Mouse (Mus musculus) kidney, postnatal 14 days (tissue): ENCODE measurements around the gene Exoc3l4.

Experiments used
- DNase-seq: peaks from one replicate; pipeline ENCODE4 v3.0.0; 2022; ENCODE audit warnings: mixed read lengths

Exoc3l4 gene

DNA sequence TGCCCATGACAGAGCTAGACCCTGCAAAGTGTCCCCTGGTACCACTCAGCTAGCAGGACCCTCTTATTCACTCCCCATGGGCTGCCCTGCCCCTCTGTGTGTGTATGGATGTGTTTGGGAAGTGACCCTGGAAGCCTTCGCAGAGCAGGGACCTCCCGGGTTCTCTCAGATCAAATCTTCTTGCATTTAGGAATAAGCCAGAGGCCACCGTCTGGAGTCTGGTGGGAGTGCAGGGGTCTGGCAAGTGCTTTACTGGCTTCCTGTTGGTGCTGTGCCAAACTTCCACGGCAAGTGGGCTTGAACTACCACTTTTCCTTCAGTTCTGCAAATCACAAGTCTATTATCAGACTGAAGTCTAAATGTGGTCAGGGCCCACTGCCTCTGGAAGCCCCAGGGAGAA is 37.2 kb downstream of the Exoc3l4 start:
- no peak for DNase-seq

DNA sequence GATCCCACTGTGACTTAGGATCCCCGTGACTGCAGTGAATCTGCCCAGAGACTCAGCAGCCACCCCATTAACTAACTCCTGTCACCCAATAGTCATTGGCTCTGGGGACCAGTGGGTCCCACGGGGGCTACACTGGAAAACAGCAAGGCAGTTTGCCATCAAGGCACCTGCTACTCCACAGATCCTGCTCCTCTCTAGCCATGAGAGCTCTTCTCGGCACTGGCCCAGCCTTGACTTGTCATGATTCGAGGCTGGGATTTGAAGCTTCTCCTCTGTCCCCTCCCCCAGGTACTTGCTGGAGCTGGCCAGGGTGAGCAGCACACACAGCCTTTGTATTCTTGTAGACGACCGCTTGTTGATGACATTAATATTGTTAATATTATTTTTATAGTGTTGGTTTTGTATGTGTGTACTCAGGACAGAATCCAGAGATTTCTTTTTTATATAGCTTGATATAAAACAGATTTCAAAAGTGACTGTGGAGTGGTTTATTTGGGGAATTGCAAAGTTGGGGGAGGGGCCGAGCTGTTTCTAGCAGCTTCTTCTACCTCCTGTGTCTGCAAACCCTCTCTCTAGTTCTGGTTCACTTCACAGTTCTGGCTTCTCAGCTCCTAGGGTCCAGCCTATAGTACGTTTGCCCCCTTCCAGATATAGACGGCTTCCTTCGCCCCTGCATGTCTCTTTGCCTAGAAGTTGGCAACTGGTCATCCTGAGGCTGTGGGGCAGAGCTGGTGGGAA is 37.9 kb downstream of the Exoc3l4 start:
- no peak for DNase-seq

GRCm38 (mm10) chr12:111455311-111455846 is 38.6 kb downstream of the Exoc3l4 start:
- no peak for DNase-seq

DNA sequence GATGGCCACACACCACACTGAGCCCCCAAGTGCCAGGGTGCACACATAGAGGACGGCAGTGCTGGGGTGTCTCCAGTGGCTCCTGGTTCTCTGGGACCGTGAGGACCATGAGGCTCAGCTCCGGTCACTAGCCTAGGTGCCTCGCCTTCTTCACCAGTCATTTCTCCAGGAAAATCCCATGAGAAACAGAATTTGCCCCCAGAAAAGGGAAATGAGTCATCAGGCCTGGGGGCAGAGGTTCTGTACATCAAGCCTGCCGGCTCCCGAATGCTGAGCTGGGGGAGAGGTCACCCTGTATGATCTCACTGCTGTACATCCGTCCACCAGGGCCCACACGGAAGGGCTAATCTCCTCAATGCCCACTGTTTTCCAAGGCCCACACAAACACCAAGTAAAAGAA is 39.0 kb downstream of the Exoc3l4 start:
- no peak for DNase-seq

DNA sequence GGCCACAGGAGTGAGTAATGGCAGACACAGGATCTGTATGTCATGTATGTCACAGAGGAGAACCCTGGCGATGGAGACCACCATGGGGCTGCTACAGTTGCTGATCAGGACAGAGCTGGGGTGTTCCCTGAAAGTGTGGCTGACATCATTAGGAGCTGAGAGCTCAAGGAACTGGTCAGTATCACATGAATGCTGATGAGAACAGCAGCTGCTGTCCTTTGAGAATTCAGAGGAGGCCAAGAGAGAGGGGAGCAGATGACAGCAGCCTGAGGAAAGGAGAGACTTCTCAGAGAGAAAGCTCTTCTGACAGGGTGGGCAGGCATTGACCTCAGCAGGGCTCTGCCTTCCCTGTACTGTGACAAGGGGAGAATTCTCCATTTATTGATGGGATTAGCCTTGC is 40.9 kb downstream of the Exoc3l4 start:
- no peak for DNase-seq

GRCm38 (mm10) chr12:111463570-111463969 is 46.8 kb downstream of the Exoc3l4 start:
- DNase-seq, result no peak

DNA sequence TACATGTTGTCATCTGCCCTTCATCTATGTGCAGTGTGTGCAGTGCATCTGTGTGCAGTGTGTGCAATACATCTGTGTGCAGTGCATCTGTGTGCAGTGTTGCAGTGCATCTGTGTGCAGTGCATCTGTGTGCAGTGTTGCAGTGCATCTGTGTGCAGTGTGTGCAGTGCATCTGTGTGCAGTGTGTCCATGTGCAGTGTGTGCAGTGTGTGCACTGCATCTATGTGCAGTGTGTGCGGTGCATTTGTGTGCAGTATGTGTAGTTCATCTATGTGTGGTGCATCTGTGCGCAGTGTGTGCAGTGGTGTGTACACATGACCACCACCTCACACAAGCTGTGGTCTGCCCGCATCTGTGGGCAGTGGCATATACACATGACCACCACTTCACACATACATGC is 49.6 kb downstream of the Exoc3l4 start:
- no peak for DNase-seq

- no peak for DNase-seq
Measured at GRCm38 (mm10) chr12:111468206-111468605, 51.4 kb downstream of the Exoc3l4 start.

- DNase-seq, result peak; percentile 83
Measured at GRCm38 (mm10) chr12:111469507-111469906, 52.7 kb downstream of the Exoc3l4 start.

DNA sequence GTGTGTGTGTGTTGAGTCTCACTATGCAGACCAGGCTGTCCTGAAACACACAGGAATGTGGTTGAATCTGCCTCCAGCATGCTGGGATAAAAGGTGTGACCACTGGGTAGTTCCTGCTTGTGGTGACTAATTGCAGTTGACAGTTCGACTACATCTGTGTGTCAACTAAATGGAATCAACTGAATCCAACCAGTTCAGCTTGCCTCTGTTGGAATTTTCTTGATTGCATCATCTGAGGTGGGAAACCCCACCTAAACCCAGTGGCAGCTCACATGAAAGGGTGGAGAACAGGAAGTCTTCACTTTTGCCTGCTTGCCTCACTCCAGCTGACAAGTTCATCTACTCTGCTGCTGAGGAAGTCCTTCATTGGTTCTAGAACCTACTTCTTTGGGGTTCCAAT is 54.3 kb downstream of the Exoc3l4 start:
- no peak for DNase-seq

DNA sequence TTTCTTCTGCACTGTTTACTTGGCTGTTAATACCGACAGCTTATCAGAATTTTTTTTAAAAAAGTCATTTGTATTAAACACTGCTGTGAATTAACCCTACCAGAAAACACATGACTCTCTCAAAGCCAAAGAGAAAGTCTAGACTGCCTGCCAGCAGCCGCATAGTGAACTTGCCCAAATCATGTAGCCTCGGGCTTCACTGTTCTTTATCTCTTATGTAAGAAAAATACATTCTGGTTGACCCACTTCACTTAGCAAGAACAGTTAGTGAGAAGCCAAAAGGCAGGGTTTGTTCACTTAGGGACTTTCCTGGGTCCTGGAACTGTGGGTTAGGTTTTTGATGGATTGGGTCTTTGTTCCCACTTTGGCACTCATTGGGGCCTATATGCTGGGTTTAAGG is 54.9 kb downstream of the Exoc3l4 start:
- no peak for DNase-seq

DNA sequence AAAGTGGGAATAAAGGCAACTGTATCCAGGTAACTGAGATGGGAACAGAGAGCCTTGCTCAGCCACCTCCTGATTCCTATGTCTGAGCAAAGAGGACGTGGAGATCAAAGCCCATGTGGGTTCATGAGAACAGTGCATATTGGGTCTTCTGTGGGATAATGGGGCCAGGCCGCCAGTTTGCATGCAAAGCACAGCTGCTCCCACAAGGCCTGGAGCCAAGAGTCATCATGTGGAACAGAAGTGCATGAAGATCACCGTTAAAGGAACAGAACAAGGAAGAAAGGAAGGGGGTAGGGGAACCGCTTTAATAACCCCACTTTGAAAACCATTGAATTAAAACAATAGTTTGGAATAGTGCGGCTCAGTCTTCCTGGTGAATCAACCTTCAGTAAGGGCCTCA is 56.1 kb downstream of the Exoc3l4 start:
- DNase-seq, result no peak

DNA sequence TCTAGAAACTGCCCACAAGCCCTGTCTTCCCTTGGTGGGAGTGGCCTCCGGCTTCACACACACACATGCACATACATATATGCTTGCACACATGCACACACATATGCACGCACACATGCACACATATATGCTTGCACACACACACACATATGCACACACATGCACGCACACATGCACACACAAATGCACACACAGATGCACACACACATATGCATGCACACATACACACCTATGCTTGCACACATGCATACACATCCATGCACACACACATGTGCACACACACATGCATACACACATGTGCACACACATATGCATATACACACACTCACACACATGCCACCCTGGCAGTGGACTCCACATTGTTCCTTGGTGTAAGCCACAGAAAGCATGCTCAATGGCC is 57.6 kb downstream of the Exoc3l4 start:
- no peak for DNase-seq

- DNase-seq, result peak; percentile 79
Measured at GRCm38 (mm10) chr12:111474893-111475643, 58.3 kb downstream of the Exoc3l4 start.

- no peak for DNase-seq
Measured at GRCm38 (mm10) chr12:111478924-111479323, 62.1 kb downstream of the Exoc3l4 start.

DNA sequence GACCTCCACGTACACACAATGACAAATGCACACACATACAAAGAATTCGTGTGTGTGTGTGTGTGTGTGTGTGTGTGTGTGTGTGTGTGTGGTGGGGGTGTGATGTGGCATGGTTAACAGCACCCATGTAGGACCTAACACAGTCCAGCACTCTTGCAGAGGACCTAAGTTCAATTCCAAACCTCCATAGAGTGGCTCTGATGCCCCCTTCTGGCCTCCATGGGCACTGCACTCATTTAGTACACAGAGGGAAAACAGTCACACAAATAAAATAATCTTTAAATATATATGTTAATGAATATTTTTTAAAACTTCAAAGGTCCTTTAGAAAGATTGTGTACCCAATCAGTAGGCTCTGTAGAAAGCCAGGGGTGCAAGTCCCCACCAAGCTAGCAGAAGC is 63.1 kb downstream of the Exoc3l4 start:
- no peak for DNase-seq
